Comparison of ENCODE assay signal across 9 mouse cellular contexts in genomic region chr2:70889522-70890100, GRCm38 (mm10).
DNase-seq lines count a peak whose midpoint lies in the region; ATAC-seq lines count a peak whose summit lies in the region.
"Had no signal": no experiment of that assay in that cellular context is flagged by ENCODE, and none has a peak within 500 bp of the region (broad histone marks: within the 10 kb centered on the region; RNA-seq: fewer than 3 reads in every experiment).

No protein-coding gene starts in this region.

- H3K9me3 ChIP-seq in heart, embryonic 11.5 days (replicated peaks; ENCODE audit: control insufficient read depth, low read length), result no peaks in the 10 kb centered on the region

- H3K27me3 ChIP-seq in heart, embryonic 11.5 days (ENCODE audit: control insufficient read depth, insufficient read depth, low read length), result no peaks in the 10 kb centered on the region

- no peaks in the 10 kb centered on the region for H3K4me1 ChIP-seq in heart, embryonic 11.5 days (ENCODE audit: control insufficient read depth, insufficient read depth, low read length)

- H3K4me2 ChIP-seq in heart, embryonic 11.5 days, result no peak overlapping the region

- H3K4me3 ChIP-seq in heart, embryonic 11.5 days (ENCODE audit: low read depth, low read length), result no peak overlapping the region

- ATAC-seq in heart, embryonic 11.5 days (replicated peaks; ENCODE audit: insufficient number of reproducible peaks, low FRiP score, low TSS enrichment), result no peak
- ATAC-seq: intestine, postnatal 0 days had no signal

- 52% methylated on average over 5 of the region's 5 CpGs for WGBS in heart, embryonic 11.5 days (ENCODE audit: insufficient replicate concordance)

- intact Hi-C loops in heart, postnatal 14 days (cut with DNase I), result no loop called here

- H3K36me3 ChIP-seq in heart, embryonic 11.5 days (ENCODE audit: control insufficient read depth, insufficient read depth, low read length), result no peaks in the 10 kb centered on the region

- DNase-seq in heart, postnatal 14 days, result peak; percentile 13 to 27
- DNase-seq in 416B (ENCODE audit: low read depth) (peak; percentile 28), NIH3T3 (ENCODE audit: low read depth) (peak; percentile 30)
- peak; percentile 22 for DNase-seq in induced T-regulatory cell, adult 2 months (ENCODE audit: low read depth)
- no peak for DNase-seq in thymus, postnatal 25 days
- DNase-seq in yolk sac, embryonic 10.5 days (ENCODE audit: low spot score), result no peak
- DNase-seq in spleen, postnatal 36 days (ENCODE audit: low spot score in 2 of 2), result no peak

- no peak overlapping the region for H3K27ac ChIP-seq in heart, embryonic 11.5 days (ENCODE audit: low read depth, low read length)

- H3K9ac ChIP-seq in heart, embryonic 11.5 days (ENCODE audit: low read depth, low read length), result no peak overlapping the region

Comparison
In these comparisons a context has a peak if more than half of its experiments do, and no peak if none do; other contexts are left out.
1. DNase-seq: peak in heart, postnatal 14 days (2 of 2), 416B (single experiment), NIH3T3 (single experiment) and induced T-regulatory cell, adult 2 months (single experiment); none in thymus, postnatal 25 days (single experiment), yolk sac, embryonic 10.5 days (single experiment) and spleen, postnatal 36 days (0 of 2).